In the genomic region with DNA sequence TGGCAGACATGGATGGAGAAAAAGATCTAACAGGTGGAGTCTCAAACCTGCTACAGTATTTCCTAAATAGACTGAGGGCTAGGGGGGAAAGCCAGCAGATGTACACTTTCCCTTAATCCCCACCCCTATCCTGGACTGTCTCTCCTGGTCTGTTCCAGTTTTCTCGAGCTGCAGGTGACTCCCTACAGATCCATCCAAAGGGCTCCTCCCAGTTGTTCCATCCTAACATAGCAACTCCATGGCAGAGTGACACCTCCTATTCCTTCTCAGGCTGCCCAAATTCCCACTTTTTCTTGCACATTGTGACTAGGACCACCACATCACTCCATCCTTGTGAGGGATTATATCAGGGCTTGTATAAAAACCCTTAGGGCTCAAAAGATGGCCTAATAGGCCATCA, we compare ENCODE assay signal across 7 mouse cellular contexts. TPM values are rescaled to one million over a fixed set of nuclear protein-coding genes. Genes with fewer than 3 reads are reported as not detected.
DNase-seq lines count a peak whose midpoint lies in the region; ATAC-seq and TF ChIP-seq lines count a peak whose summit lies in the region.

No protein-coding gene starts in this region.

- TF ChIP-seq CTCF in hindbrain, postnatal 0 days (IDR thresholded peaks at IDR 0.05; ENCODE audit: low read depth), result no peak

- peak overlapping the region; percentile 62 for H3K4me2 ChIP-seq in limb, embryonic 12.5 days
- H3K4me2 ChIP-seq in hindbrain, postnatal 0 days (ENCODE audit: low read depth, low read length), result peak overlapping the region; percentile 73
- peak overlapping the region; percentile 52 for H3K4me2 ChIP-seq in neural tube, embryonic 13.5 days

- H3K9ac ChIP-seq in limb, embryonic 12.5 days (replicated peaks), result no peak overlapping the region
- peak overlapping the region; percentile 89; the same call in 1 of the 2 replicates for H3K9ac ChIP-seq in hindbrain, postnatal 0 days (replicated peaks; ENCODE audit: low read length)
- peak overlapping the region; percentile 80; the same call in 1 of the 2 replicates for H3K9ac ChIP-seq in neural tube, embryonic 13.5 days

- H3K9me3 ChIP-seq in limb, embryonic 12.5 days, result no peaks in the 10 kb centered on the region
- H3K9me3 ChIP-seq in limb, embryonic 10.5 days (replicated peaks), result no peaks in the 10 kb centered on the region
- no peaks in the 10 kb centered on the region for H3K9me3 ChIP-seq in forebrain, embryonic 10.5 days
- no peaks in the 10 kb centered on the region for H3K9me3 ChIP-seq in hindbrain, postnatal 0 days (ENCODE audit: low read length)
- no peaks in the 10 kb centered on the region for H3K9me3 ChIP-seq in neural tube, embryonic 13.5 days

- H3K4me1 ChIP-seq in limb, embryonic 12.5 days (replicated peaks), result peaks cover 31% of the 10 kb centered on the region
- H3K4me1 ChIP-seq in limb, embryonic 10.5 days, result peaks cover 23% of the 10 kb centered on the region
- peaks cover 35% of the 10 kb centered on the region for H3K4me1 ChIP-seq in forebrain, embryonic 10.5 days
- H3K4me1 ChIP-seq in hindbrain, postnatal 0 days (ENCODE audit: insufficient read depth, low read length), result 0 out of 2 replicates have a peak, but pooled peaks cover 5% of the 10 kb centered on the region
- peaks cover 36% of the 10 kb centered on the region for H3K4me1 ChIP-seq in neural tube, embryonic 13.5 days (replicated peaks)

- no peak for DNase-seq in limb, embryonic 10.5 days (ENCODE audit: low spot score)
- no peak for DNase-seq in forebrain, embryonic 10.5 days (ENCODE audit: extremely low spot score, low spot score)
- no peak for DNase-seq in hindbrain, postnatal 0 days (ENCODE audit: low spot score)
- DNase-seq in spleen, postnatal 14 days (ENCODE audit: low spot score in 2 of 2), result no peak
- DNase-seq in layer of hippocampus, adult 18-20 months (ENCODE audit: low spot score in 2 of 2), result no peak

- H3K27ac ChIP-seq in limb, embryonic 12.5 days, result no peak overlapping the region
- H3K27ac ChIP-seq in limb, embryonic 10.5 days, result no peak overlapping the region
- H3K27ac ChIP-seq in forebrain, embryonic 10.5 days, result no peak overlapping the region
- 0 out of 2 replicates have a peak overlapping the region, but pooled peaks have one; percentile 99 for H3K27ac ChIP-seq in hindbrain, postnatal 0 days
- no peak overlapping the region for H3K27ac ChIP-seq in neural tube, embryonic 13.5 days (replicated peaks)

- peak overlapping the region; percentile 78 for H3K4me3 ChIP-seq in limb, embryonic 12.5 days (replicated peaks)
- no peak overlapping the region for H3K4me3 ChIP-seq in limb, embryonic 10.5 days
- H3K4me3 ChIP-seq in forebrain, embryonic 10.5 days, result peak overlapping the region; percentile 86
- H3K4me3 ChIP-seq in hindbrain, postnatal 0 days (ENCODE audit: low read length), result peak overlapping the region; percentile 92
- H3K4me3 ChIP-seq in neural tube, embryonic 13.5 days, result peak overlapping the region; percentile 55

- ATAC-seq in limb, embryonic 12.5 days (ENCODE audit: insufficient number of reproducible peaks, insufficient read depth, low FRiP score, low TSS enrichment, low read depth), result no peak
- ATAC-seq in hindbrain, postnatal 0 days, result no peak
- ATAC-seq in neural tube, embryonic 13.5 days (ENCODE audit: low read depth), result no peak

- peaks cover 18% of the 10 kb centered on the region; the same call in 1 of the 2 replicates for H3K36me3 ChIP-seq in limb, embryonic 12.5 days
- peaks cover 25% of the 10 kb centered on the region for H3K36me3 ChIP-seq in limb, embryonic 10.5 days
- peaks cover 22% of the 10 kb centered on the region for H3K36me3 ChIP-seq in forebrain, embryonic 10.5 days (replicated peaks)
- H3K36me3 ChIP-seq in hindbrain, postnatal 0 days (ENCODE audit: insufficient read depth, low read length), result no peaks in the 10 kb centered on the region; the same call in 1 of the 2 replicates
- no peaks in the 10 kb centered on the region for H3K36me3 ChIP-seq in neural tube, embryonic 13.5 days

- no peaks in the 10 kb centered on the region for H3K27me3 ChIP-seq in limb, embryonic 12.5 days
- H3K27me3 ChIP-seq in limb, embryonic 10.5 days (ENCODE audit: low read depth, poor library complexity, severe bottlenecking), result no peaks in the 10 kb centered on the region
- H3K27me3 ChIP-seq in forebrain, embryonic 10.5 days (ENCODE audit: poor library complexity, severe bottlenecking), result no peaks in the 10 kb centered on the region
- no peaks in the 10 kb centered on the region for H3K27me3 ChIP-seq in hindbrain, postnatal 0 days (ENCODE audit: insufficient read depth, low read length)
- no peaks in the 10 kb centered on the region for H3K27me3 ChIP-seq in neural tube, embryonic 13.5 days

- WGBS in limb, embryonic 12.5 days, result 20% methylated on average over 1 of the region's 1 CpGs
- WGBS in limb, embryonic 10.5 days, result 47% methylated on average over 1 of the region's 1 CpGs
- WGBS in forebrain, embryonic 10.5 days, result 25% methylated on average over 1 of the region's 1 CpGs
- WGBS in hindbrain, postnatal 0 days, result 19% methylated on average over 1 of the region's 1 CpGs
- 20% methylated on average over 1 of the region's 1 CpGs for WGBS in neural tube, embryonic 13.5 days

RNA-seq across cellular contexts. Expression of gene Ctbp1, which starts 1.0 kb away (rescaled TPM):
- 427 and 439 TPM in 2 replicates for polyA plus RNA-seq in limb, embryonic 12.5 days (2016; fragmentation: Nextera tagmentation; extraction: Ambion mirVana)
- 440 and 473 TPM in 2 replicates for polyA plus RNA-seq in limb, embryonic 10.5 days (2016; fragmentation: Nextera tagmentation; extraction: Ambion mirVana)
- polyA plus RNA-seq in forebrain, embryonic 10.5 days (2016; fragmentation: Nextera tagmentation; extraction: Ambion mirVana), result 454 and 466 TPM in 2 replicates
- 468 and 519 TPM in 2 replicates for total RNA-seq in hindbrain, postnatal 0 days (2014; rRNA removed)
- polyA plus RNA-seq in hindbrain, postnatal 0 days (2015; fragmentation: Nextera tagmentation; extraction: Ambion mirVana), result 372 and 378 TPM in 2 replicates
- 505 and 526 TPM in 2 replicates for polyA plus RNA-seq in neural tube, embryonic 13.5 days (2015; fragmentation: Nextera tagmentation; extraction: Ambion mirVana)
- 100 to 1,000 TPM; 288 to 309 TPM for total RNA-seq in layer of hippocampus, adult 18-20 months (2021)

RNA-seq across cellular contexts. Expression of gene Spon2, which starts 57.5 kb away (rescaled TPM):
- polyA plus RNA-seq in limb, embryonic 12.5 days (2016; fragmentation: Nextera tagmentation; extraction: Ambion mirVana), result 1.4 and 2.4 TPM in 2 replicates
- 2.8 TPM in 2 replicates for polyA plus RNA-seq in limb, embryonic 10.5 days (2016; fragmentation: Nextera tagmentation; extraction: Ambion mirVana)
- polyA plus RNA-seq in forebrain, embryonic 10.5 days (2016; fragmentation: Nextera tagmentation; extraction: Ambion mirVana), result 2.6 and 3.6 TPM in 2 replicates
- 4.3 TPM in 2 replicates for total RNA-seq in hindbrain, postnatal 0 days (2014; rRNA removed)
- polyA plus RNA-seq in hindbrain, postnatal 0 days (2015; fragmentation: Nextera tagmentation; extraction: Ambion mirVana), result 3.6 and 3.9 TPM in 2 replicates
- polyA plus RNA-seq in neural tube, embryonic 13.5 days (2015; fragmentation: Nextera tagmentation; extraction: Ambion mirVana), result 2.7 and 3.0 TPM in 2 replicates
- under 1 TPM; 0.20 to 0.28 TPM for total RNA-seq in layer of hippocampus, adult 18-20 months (2021)

RNA-seq across cellular contexts. Expression of gene Maea, which starts 59.6 kb away (rescaled TPM):
- polyA plus RNA-seq in limb, embryonic 12.5 days (2016; fragmentation: Nextera tagmentation; extraction: Ambion mirVana), result 135 and 141 TPM in 2 replicates
- polyA plus RNA-seq in limb, embryonic 10.5 days (2016; fragmentation: Nextera tagmentation; extraction: Ambion mirVana), result 161 and 162 TPM in 2 replicates
- polyA plus RNA-seq in forebrain, embryonic 10.5 days (2016; fragmentation: Nextera tagmentation; extraction: Ambion mirVana), result 151 and 157 TPM in 2 replicates
- total RNA-seq in hindbrain, postnatal 0 days (2014; rRNA removed), result 130 and 131 TPM in 2 replicates
- polyA plus RNA-seq in hindbrain, postnatal 0 days (2015; fragmentation: Nextera tagmentation; extraction: Ambion mirVana), result 119 and 127 TPM in 2 replicates
- 115 and 123 TPM in 2 replicates for polyA plus RNA-seq in neural tube, embryonic 13.5 days (2015; fragmentation: Nextera tagmentation; extraction: Ambion mirVana)
- 100 to 1,000 TPM; 102 to 103 TPM for total RNA-seq in layer of hippocampus, adult 18-20 months (2021)
